Mouse (Mus musculus): ENCODE measurements around the gene Abhd8.

DNA sequence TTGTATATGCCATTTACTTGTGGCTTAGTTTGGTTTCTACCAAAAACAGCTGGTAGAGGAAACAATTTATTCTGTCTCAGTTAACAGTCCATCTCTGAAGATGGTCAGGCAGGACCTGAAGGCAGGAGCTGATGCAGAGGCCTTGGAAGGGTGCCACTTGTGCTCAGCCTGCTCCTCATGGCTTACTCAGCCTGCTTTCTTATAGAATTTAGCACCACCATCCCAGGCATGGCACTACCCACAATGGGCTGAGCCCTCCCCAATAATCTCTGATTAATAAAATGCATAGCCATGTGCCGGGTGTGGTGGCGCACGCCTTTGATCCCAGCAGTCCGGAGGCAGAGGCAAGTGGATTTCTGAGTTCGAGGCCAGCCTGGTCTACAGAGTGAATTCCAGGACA lies 2.7 kb upstream of the Abhd8 start:
- TF ChIP-seq CTCF (IDR thresholded peaks at IDR 0.05; ENCODE audit: low read depth) (no peak), EP300 (IDR thresholded peaks at IDR 0.05; ENCODE audit: low read depth) (no peak)
